ENCODE assay signal across 7 mouse cellular contexts in genomic region chr5:107900206-107901013, GRCm38 (mm10). TPM values are rescaled to one million over a fixed set of nuclear protein-coding genes. Genes with fewer than 3 reads are reported as not detected.
DNase-seq lines count a peak whose midpoint lies in the region; ATAC-seq and TF ChIP-seq lines count a peak whose summit lies in the region.

Gene Rpl5 (plus strand): TSS chr5:107900502.

- H3K9me3 ChIP-seq in embryonic facial prominence, embryonic 10.5 days = no peaks in the 10 kb centered on the region
- H3K9me3 ChIP-seq in intestine, postnatal 0 days (ENCODE audit: control insufficient read depth) = no peaks in the 10 kb centered on the region
- H3K9me3 ChIP-seq in midbrain, embryonic 12.5 days = no peaks in the 10 kb centered on the region

- H3K4me2 ChIP-seq in intestine, postnatal 0 days (replicated peaks; ENCODE audit: low read depth) = peak within 1 kb of the TSS; percentile 64
- H3K4me2 ChIP-seq in midbrain, embryonic 12.5 days (replicated peaks) = peak within 1 kb of the TSS; percentile 85

- DNase-seq in adrenal gland, postnatal 10 days = peak; percentile 96
- peak; percentile 95 for DNase-seq in embryonic facial prominence, embryonic 10.5 days (ENCODE audit: low spot score)
- DNase-seq in gonadal fat pad, adult 2 months (ENCODE audit: low read depth) = no peak
- peak; percentile 97 for DNase-seq in left cerebral cortex, postnatal 4 days

- peak within 1 kb of the TSS; percentile 99 for H3K4me3 ChIP-seq in embryonic facial prominence, embryonic 10.5 days
- peak within 1 kb of the TSS; percentile 77 for H3K4me3 ChIP-seq in intestine, postnatal 0 days (ENCODE audit: low read depth, low read length)
- H3K4me3 ChIP-seq in midbrain, embryonic 12.5 days = peak within 1 kb of the TSS; percentile 99
- H3K4me3 ChIP-seq in small intestine, adult 2 months (ENCODE audit: low read depth, low read length) = peak within 1 kb of the TSS; percentile 90

- intact Hi-C loops in left cerebral cortex, postnatal 4 days (cut with DNase I) = loop anchor here (10.0 kb wide), 1 partner anchor 286 kb away; no protein-coding TSS in a partner anchor

- H3K27ac ChIP-seq in embryonic facial prominence, embryonic 10.5 days (replicated peaks) = peak within 1 kb of the TSS; percentile 96
- H3K27ac ChIP-seq in intestine, postnatal 0 days (ENCODE audit: low read depth, low read length) = peak within 1 kb of the TSS; percentile 47
- peak within 1 kb of the TSS; percentile 89 for H3K27ac ChIP-seq in midbrain, embryonic 12.5 days (replicated peaks)
- H3K27ac ChIP-seq in small intestine, adult 2 months (ENCODE audit: insufficient read depth, low read depth, low read length) = 0 out of 2 replicates have a peak within 1 kb of the TSS, but pooled peaks have one; percentile 14

- no peaks in the 10 kb centered on the region for H3K27me3 ChIP-seq in embryonic facial prominence, embryonic 10.5 days (replicated peaks; ENCODE audit: low read depth, poor library complexity, severe bottlenecking)
- H3K27me3 ChIP-seq in intestine, postnatal 0 days (replicated peaks; ENCODE audit: control insufficient read depth, insufficient read depth, low read length) = no peaks in the 10 kb centered on the region
- 0 out of 2 replicates have a peak, but pooled peaks cover 3% of the 10 kb centered on the region for H3K27me3 ChIP-seq in midbrain, embryonic 12.5 days
- H3K27me3 ChIP-seq in small intestine, adult 2 months (ENCODE audit: control insufficient read depth, insufficient read depth, low read length) = no peaks in the 10 kb centered on the region

- peak; percentile 97 for TF ChIP-seq CTCF in intestine, postnatal 0 days (IDR thresholded peaks at IDR 0.05; ENCODE audit: low read depth)
- TF ChIP-seq CTCF in small intestine, adult 2 months (IDR thresholded peaks at IDR 0.05; ENCODE audit: extremely low read depth, insufficient read length, insufficient replicate concordance, low read depth, low read length) = peak; percentile 96

- WGBS in embryonic facial prominence, embryonic 10.5 days = 4% methylated on average over 66 of the region's 66 CpGs
- WGBS in intestine, postnatal 0 days = 3% methylated on average over 66 of the region's 66 CpGs
- WGBS in midbrain, embryonic 12.5 days = 3% methylated on average over 66 of the region's 66 CpGs
- WGBS in small intestine, adult 2 months = 2% methylated on average over 66 of the region's 66 CpGs

- TF ChIP-seq POLR2A in small intestine, adult 2 months (IDR thresholded peaks at IDR 0.05; ENCODE audit: low read depth, low read length) = peak; percentile 86

- peak within 1 kb of the TSS; percentile 71 for H3K9ac ChIP-seq in intestine, postnatal 0 days (ENCODE audit: low read depth, low read length)
- peak within 1 kb of the TSS; percentile 99 for H3K9ac ChIP-seq in midbrain, embryonic 12.5 days (replicated peaks)

- ATAC-seq in intestine, postnatal 0 days = peak; percentile 95
- peak; percentile 96 for ATAC-seq in midbrain, embryonic 12.5 days (ENCODE audit: low FRiP score, low read depth)

- H3K36me3 ChIP-seq in embryonic facial prominence, embryonic 10.5 days (replicated peaks) = peaks cover 36% of the 10 kb centered on the region
- peaks cover 31% of the 10 kb centered on the region for H3K36me3 ChIP-seq in intestine, postnatal 0 days (ENCODE audit: control insufficient read depth, insufficient read depth)
- H3K36me3 ChIP-seq in midbrain, embryonic 12.5 days = peaks cover 32% of the 10 kb centered on the region
- peaks cover 28% of the 10 kb centered on the region for H3K36me3 ChIP-seq in small intestine, adult 2 months (ENCODE audit: control insufficient read depth, insufficient read depth, low read length)

- peaks cover 10% of the 10 kb centered on the region for H3K4me1 ChIP-seq in embryonic facial prominence, embryonic 10.5 days
- H3K4me1 ChIP-seq in intestine, postnatal 0 days (replicated peaks; ENCODE audit: control insufficient read depth, insufficient read depth, low read length) = no peaks in the 10 kb centered on the region
- peaks cover 16% of the 10 kb centered on the region for H3K4me1 ChIP-seq in midbrain, embryonic 12.5 days
- no peaks in the 10 kb centered on the region for H3K4me1 ChIP-seq in small intestine, adult 2 months (ENCODE audit: control insufficient read depth, insufficient read depth, insufficient read length, low read length)

RNA-seq across cellular contexts. Expression of gene Rpl5, which starts in this region (rescaled TPM):
- 10 to 100 TPM; 69.0 to 79.1 TPM for total RNA-seq in adrenal gland, postnatal 10 days (2021)
- 91.7 and 99.4 TPM in 2 replicates for polyA plus RNA-seq in embryonic facial prominence, embryonic 10.5 days (2016; fragmentation: Nextera tagmentation; extraction: Ambion mirVana)
- 25.6 and 26.3 TPM in 2 replicates for polyA plus RNA-seq in gonadal fat pad, adult 2 months (2012; rRNA removed)
- polyA plus RNA-seq in intestine, postnatal 0 days (2015; fragmentation: Nextera tagmentation; extraction: Ambion mirVana) = 26.7 and 29.1 TPM in 2 replicates
- 100 to 1,000 TPM; 147 to 148 TPM for total RNA-seq in left cerebral cortex, postnatal 4 days (2021)
- 60.5 and 65.2 TPM in 2 replicates for polyA plus RNA-seq in midbrain, embryonic 12.5 days (2016; fragmentation: Nextera tagmentation; extraction: Ambion mirVana)
- 34.3 and 62.3 TPM in 2 replicates for polyA plus RNA-seq in small intestine, adult 2 months (2012; rRNA removed)

Comparison
In these comparisons a context has a peak if more than half of its experiments do, and no peak if none do; other contexts are left out.
1. H3K27ac ChIP-seq: peak in every context shown above with its lines; median percentile 96 in embryonic facial prominence, embryonic 10.5 days; 89 in midbrain, embryonic 12.5 days; 47 in intestine, postnatal 0 days; 14 in small intestine, adult 2 months.